Mouse (Mus musculus): ENCODE results near the gene Uhrf2. TPM values are rescaled to one million over a fixed set of nuclear protein-coding genes. Genes with fewer than 3 reads are reported as not detected.

The Uhrf2 gene
- total and polyA plus RNA-seq, 3 experiments = 29.0 to 71.4 (median 34.0) TPM

- H3K27me3 ChIP-seq (replicated peaks) = no peaks in the 10 kb centered on the region
- no peak within 1 kb of the TSS for H3K27ac ChIP-seq (ENCODE audit: insufficient read depth, low read depth)
- in situ Hi-C loops (cut with MboI; ENCODE audit: low pct_ligation_motif_present, low pct_unique_long_range_greater_than_20kb, low sequenced_read_pairs) = no loop called here
- no peaks in the 10 kb centered on the region for H3K9me3 ChIP-seq (replicated peaks; ENCODE audit: low read length)
- no peak within 1 kb of the TSS for H3K4me3 ChIP-seq (replicated peaks in 1 of 3; ENCODE audit: low read depth in 2 of 3, low read length in 2 of 3, poor library complexity in 1 of 3)
- dilution Hi-C loops (cut with MboI; ENCODE audit: extremely low pct_ligation_motif_present, extremely low pct_unique_long_range_greater_than_20kb, low sequenced_read_pairs) = no loop called here
- peaks cover 0 to 16% of the 10 kb centered on the region in 2 experiments; a peak in 2 of 4 replicates for H3K4me1 ChIP-seq (ENCODE audit: control insufficient read depth in 1 of 2, insufficient read depth in 2 of 2)
- H3K79me2 ChIP-seq (replicated peaks; ENCODE audit: control insufficient read depth, extremely low read depth, insufficient read depth, poor library complexity, severe bottlenecking) = no peaks in the 10 kb centered on the region
- no peak within 1 kb of the TSS for H3K9ac ChIP-seq (ENCODE audit: insufficient read depth, low read depth)
- no peak within 1 kb of the TSS for H3K4me2 ChIP-seq (ENCODE audit: insufficient read depth, low read depth, poor library complexity, severe bottlenecking)
- no peak for DNase-seq (ENCODE audit: extremely low read depth)
- no peaks in the 10 kb centered on the region for H3K36me3 ChIP-seq (replicated peaks in 1 of 2; ENCODE audit: control insufficient read depth in 1 of 2, insufficient read depth in 1 of 2, low read length in 1 of 2)
- no peak for TF ChIP-seq NELFE (IDR thresholded peaks at IDR 0.05; ENCODE audit: low read depth, low read length)
- no peak for TF ChIP-seq ZMIZ1 (IDR thresholded peaks at IDR 0.05; ENCODE audit: low read depth, low read length)
- no peak for TF ChIP-seq TBP (conservative IDR thresholded peaks at IDR 0.05; ENCODE audit: low read depth, low read length)
These were observed 26.7 kb upstream of the Uhrf2 start, which contains the start of gene Trpd52l3 for GRCm38 (mm10) chr19:30003621-30004020. Trpd52l3 (plus strand) TSS chr19:30003790.

- no peaks in the 10 kb centered on the region for H3K36me3 ChIP-seq (replicated peaks in 1 of 2; ENCODE audit: control insufficient read depth in 1 of 2, insufficient read depth in 1 of 2, low read length in 1 of 2)
- DNase-seq (ENCODE audit: extremely low read depth) = no peak
- in situ Hi-C loops (cut with MboI; ENCODE audit: low pct_ligation_motif_present, low pct_unique_long_range_greater_than_20kb, low sequenced_read_pairs) (no loop called here), dilution Hi-C loops (cut with MboI; ENCODE audit: extremely low pct_ligation_motif_present, extremely low pct_unique_long_range_greater_than_20kb, low sequenced_read_pairs) (no loop called here)
- H3K9ac ChIP-seq (ENCODE audit: insufficient read depth, low read depth) = no peak overlapping the region
- H3K4me2 ChIP-seq (ENCODE audit: insufficient read depth, low read depth, poor library complexity, severe bottlenecking) = no peak overlapping the region
- no peak overlapping the region for H3K27ac ChIP-seq (ENCODE audit: insufficient read depth, low read depth)
- peaks cover 0 to 6% of the 10 kb centered on the region in 2 experiments; a peak in 1 of 4 replicates for H3K4me1 ChIP-seq (ENCODE audit: control insufficient read depth in 1 of 2, insufficient read depth in 2 of 2)
- no peaks in the 10 kb centered on the region for H3K9me3 ChIP-seq (replicated peaks; ENCODE audit: low read length)
- TF ChIP-seq MXI1 (IDR thresholded peaks at IDR 0.05; ENCODE audit: low read depth, low read length) = no peak
- TF ChIP-seq RAD21 (IDR thresholded peaks at IDR 0.05; ENCODE audit: low read depth, low read length) = no peak
- no peaks in the 10 kb centered on the region for H3K27me3 ChIP-seq (replicated peaks)
- no peaks in the 10 kb centered on the region for H3K79me2 ChIP-seq (replicated peaks; ENCODE audit: control insufficient read depth, extremely low read depth, insufficient read depth, poor library complexity, severe bottlenecking)
- no peak overlapping the region for H3K4me3 ChIP-seq (replicated peaks in 1 of 3; ENCODE audit: low read depth in 2 of 3, low read length in 2 of 3, poor library complexity in 1 of 3)
These were observed 23.9 kb upstream of the Uhrf2 start for GRCm38 (mm10) chr19:30006371-30006770.

- Histone ChIP-seq H3K27me3 (replicated peaks) (no peaks in the 10 kb centered on the region), H3K4me2 (ENCODE audit: insufficient read depth, low read depth, poor library complexity, severe bottlenecking) (no peak overlapping the region), H3K79me2 (replicated peaks; ENCODE audit: control insufficient read depth, extremely low read depth, insufficient read depth, poor library complexity, severe bottlenecking) (no peaks in the 10 kb centered on the region), H3K9me3 (replicated peaks; ENCODE audit: low read length) (no peaks in the 10 kb centered on the region), H3K4me1 (ENCODE audit: control insufficient read depth in 1 of 2, insufficient read depth in 2 of 2) (no peaks in the 10 kb centered on the region), H3K27ac (ENCODE audit: insufficient read depth, low read depth) (no peak overlapping the region), H3K4me3 (replicated peaks in 1 of 3; ENCODE audit: low read depth in 2 of 3, low read length in 2 of 3, poor library complexity in 1 of 3) (no peak overlapping the region), H3K9ac (ENCODE audit: insufficient read depth, low read depth) (no peak overlapping the region), H3K36me3 (replicated peaks in 1 of 2; ENCODE audit: control insufficient read depth in 1 of 2, insufficient read depth in 1 of 2, low read length in 1 of 2) (no peaks in the 10 kb centered on the region)
- TF ChIP-seq ZKSCAN1 (IDR thresholded peaks at IDR 0.05; ENCODE audit: borderline replicate concordance, low read depth, low read length) (no peak), E2F4 (IDR thresholded peaks at IDR 0.05; ENCODE audit: insufficient replicate concordance, low read depth, low read length) (no peak)
- in situ Hi-C loops (cut with MboI; ENCODE audit: low pct_ligation_motif_present, low pct_unique_long_range_greater_than_20kb, low sequenced_read_pairs) (no loop called here), dilution Hi-C loops (cut with MboI; ENCODE audit: extremely low pct_ligation_motif_present, extremely low pct_unique_long_range_greater_than_20kb, low sequenced_read_pairs) (no loop called here)
- DNase-seq (ENCODE audit: extremely low read depth) = no peak
These were observed 19.6 kb upstream of the Uhrf2 start for GRCm38 (mm10) chr19:30010520-30011296.
